In genomic region chr10:77738929-77739328, GRCm38 (mm10) we compare ENCODE assay signal across 39 mouse cellular contexts. TPM values are rescaled to one million over a fixed set of nuclear protein-coding genes. Genes with fewer than 3 reads are reported as not detected.
"Had no signal": no experiment of that assay in that cellular context is flagged by ENCODE, and none has a peak within 500 bp of the region (broad histone marks: within the 10 kb centered on the region; RNA-seq: fewer than 3 reads in every experiment).

No protein-coding gene starts in this region.

- H3K9me3 ChIP-seq: embryonic facial prominence, embryonic 13.5 days; embryonic facial prominence, embryonic 15.5 days; forebrain, embryonic 12.5 days; forebrain, embryonic 13.5 days; forebrain, embryonic 15.5 days had no signal

- DNase-seq: cerebellum, adult 9-11 months; cerebellum, postnatal 10 days; cerebellum, postnatal 14 days; cerebellum, postnatal 25 days; cerebellum, postnatal 36 days; embryo, embryonic 11 days; forebrain, postnatal 0 days; gastrocnemius, adult 2 months; gastrocnemius, postnatal 10 days; gastrocnemius, postnatal 14 days; gastrocnemius, postnatal 25 days; gastrocnemius, postnatal 36 days; heart, adult 11 months; heart, adult 18-20 months; heart, adult 2 months had no signal

- H3K4me2 ChIP-seq: embryonic facial prominence, embryonic 12.5 days; embryonic facial prominence, embryonic 13.5 days; embryonic facial prominence, embryonic 15.5 days; forebrain, embryonic 12.5 days; forebrain, embryonic 13.5 days; forebrain, embryonic 15.5 days had no signal

- H3K27me3 ChIP-seq: embryonic facial prominence, embryonic 12.5 days; embryonic facial prominence, embryonic 13.5 days; embryonic facial prominence, embryonic 15.5 days; forebrain, embryonic 12.5 days; forebrain, embryonic 13.5 days; forebrain, embryonic 15.5 days had no signal

- H3K4me1 ChIP-seq: embryonic facial prominence, embryonic 13.5 days; forebrain, embryonic 13.5 days; forebrain, embryonic 15.5 days had no signal

- H3K4me3 ChIP-seq: embryonic facial prominence, embryonic 10.5 days; embryonic facial prominence, embryonic 12.5 days; embryonic facial prominence, embryonic 13.5 days; embryonic facial prominence, embryonic 15.5 days; erythroblast, embryonic 14.5 days; forebrain, embryonic 10.5 days; forebrain, embryonic 12.5 days; forebrain, embryonic 13.5 days; forebrain, embryonic 15.5 days; gastrocnemius, adult 2 months; heart, adult 2 months; heart, embryonic 10.5 days had no signal

- H3K9ac ChIP-seq: embryonic facial prominence, embryonic 12.5 days; embryonic facial prominence, embryonic 13.5 days; embryonic facial prominence, embryonic 15.5 days; forebrain, embryonic 12.5 days; forebrain, embryonic 13.5 days; forebrain, embryonic 15.5 days; forebrain, postnatal 0 days had no signal

- H3K27ac ChIP-seq: embryonic facial prominence, embryonic 10.5 days; embryonic facial prominence, embryonic 12.5 days; embryonic facial prominence, embryonic 13.5 days; embryonic facial prominence, embryonic 15.5 days; forebrain, embryonic 10.5 days; forebrain, embryonic 12.5 days; forebrain, embryonic 13.5 days; forebrain, embryonic 15.5 days; gastrocnemius, adult 2 months; heart, adult 2 months; heart, embryonic 10.5 days had no signal

- H3K36me3 ChIP-seq: embryonic facial prominence, embryonic 10.5 days; embryonic facial prominence, embryonic 12.5 days; embryonic facial prominence, embryonic 13.5 days; embryonic facial prominence, embryonic 15.5 days; forebrain, embryonic 10.5 days; forebrain, embryonic 12.5 days; forebrain, embryonic 15.5 days; heart, embryonic 10.5 days had no signal

RNA-seq across cellular contexts. Expression of gene Gm18596, which starts 3.5 kb away (rescaled TPM):
- total RNA-seq: common myeloid progenitor, adult 5-6 weeks; forebrain, postnatal 0 days; gastrocnemius, adult 18-20 months; gastrocnemius, adult 2 months; gastrocnemius, adult 8-10 months; gastrocnemius, postnatal 10 days; gastrocnemius, postnatal 14 days; gastrocnemius, postnatal 25 days; gastrocnemius, postnatal 36 days; gastrocnemius, postnatal 4 days; granulocyte monocyte progenitor cell, adult 5-6 weeks; heart, adult 18-20 months; heart, adult 2 months; heart, adult 8-10 months had no signal
- polyA plus RNA-seq: cortical plate, adult 2 months; embryonic facial prominence, embryonic 10.5 days; embryonic facial prominence, embryonic 11.5 days; embryonic facial prominence, embryonic 12.5 days; embryonic facial prominence, embryonic 13.5 days; embryonic facial prominence, embryonic 14.5 days; erythroblast, embryonic 14.5 days; forebrain, embryonic 10.5 days; forebrain, embryonic 11.5 days; forebrain, embryonic 12.5 days; forebrain, embryonic 13.5 days; forebrain, embryonic 14.5 days; forebrain, embryonic 15.5 days; forebrain, embryonic 16.5 days; forebrain, postnatal 0 days; frontal cortex, adult 2 months; gonadal fat pad, adult 2 months; heart, adult 2 months; heart, embryonic 10.5 days had no signal

RNA-seq across cellular contexts. Expression of gene Gm9736, which starts 12.2 kb away (rescaled TPM):
- total RNA-seq: common myeloid progenitor, adult 5-6 weeks; forebrain, postnatal 0 days; gastrocnemius, adult 18-20 months; gastrocnemius, adult 2 months; gastrocnemius, adult 8-10 months; gastrocnemius, postnatal 10 days; gastrocnemius, postnatal 14 days; gastrocnemius, postnatal 25 days; gastrocnemius, postnatal 36 days; gastrocnemius, postnatal 4 days; granulocyte monocyte progenitor cell, adult 5-6 weeks; heart, adult 18-20 months; heart, adult 2 months; heart, adult 8-10 months had no signal
- polyA plus RNA-seq: cortical plate, adult 2 months; embryonic facial prominence, embryonic 10.5 days; embryonic facial prominence, embryonic 11.5 days; embryonic facial prominence, embryonic 12.5 days; embryonic facial prominence, embryonic 14.5 days; erythroblast, embryonic 14.5 days; forebrain, embryonic 10.5 days; forebrain, embryonic 11.5 days; forebrain, embryonic 12.5 days; forebrain, embryonic 13.5 days; forebrain, embryonic 14.5 days; forebrain, embryonic 15.5 days; forebrain, embryonic 16.5 days; forebrain, postnatal 0 days; frontal cortex, adult 2 months; gonadal fat pad, adult 2 months; heart, adult 2 months; heart, embryonic 10.5 days had no signal

RNA-seq across cellular contexts. Expression of gene Gm10100, which starts 12.6 kb away (rescaled TPM):
- total RNA-seq: common myeloid progenitor, adult 5-6 weeks; forebrain, postnatal 0 days; gastrocnemius, adult 18-20 months; gastrocnemius, adult 2 months; gastrocnemius, adult 8-10 months; gastrocnemius, postnatal 10 days; gastrocnemius, postnatal 14 days; gastrocnemius, postnatal 25 days; gastrocnemius, postnatal 36 days; gastrocnemius, postnatal 4 days; granulocyte monocyte progenitor cell, adult 5-6 weeks; heart, adult 18-20 months; heart, adult 2 months; heart, adult 8-10 months had no signal
- polyA plus RNA-seq: cortical plate, adult 2 months; embryonic facial prominence, embryonic 10.5 days; embryonic facial prominence, embryonic 11.5 days; embryonic facial prominence, embryonic 12.5 days; embryonic facial prominence, embryonic 13.5 days; embryonic facial prominence, embryonic 14.5 days; erythroblast, embryonic 14.5 days; forebrain, embryonic 10.5 days; forebrain, embryonic 11.5 days; forebrain, embryonic 12.5 days; forebrain, embryonic 13.5 days; forebrain, embryonic 14.5 days; forebrain, embryonic 15.5 days; forebrain, embryonic 16.5 days; forebrain, postnatal 0 days; frontal cortex, adult 2 months; gonadal fat pad, adult 2 months; heart, adult 2 months; heart, embryonic 10.5 days had no signal

RNA-seq across cellular contexts. Expression of gene Krtap12-1, which starts 18.5 kb away (rescaled TPM):
- total RNA-seq: common myeloid progenitor, adult 5-6 weeks; forebrain, postnatal 0 days; gastrocnemius, adult 18-20 months; gastrocnemius, adult 2 months; gastrocnemius, adult 8-10 months; gastrocnemius, postnatal 10 days; gastrocnemius, postnatal 14 days; gastrocnemius, postnatal 25 days; gastrocnemius, postnatal 36 days; gastrocnemius, postnatal 4 days; granulocyte monocyte progenitor cell, adult 5-6 weeks; heart, adult 18-20 months; heart, adult 2 months; heart, adult 8-10 months had no signal
- polyA plus RNA-seq: cortical plate, adult 2 months; embryonic facial prominence, embryonic 10.5 days; embryonic facial prominence, embryonic 11.5 days; embryonic facial prominence, embryonic 12.5 days; embryonic facial prominence, embryonic 13.5 days; embryonic facial prominence, embryonic 14.5 days; erythroblast, embryonic 14.5 days; forebrain, embryonic 10.5 days; forebrain, embryonic 11.5 days; forebrain, embryonic 12.5 days; forebrain, embryonic 13.5 days; forebrain, embryonic 14.5 days; forebrain, embryonic 15.5 days; forebrain, embryonic 16.5 days; forebrain, postnatal 0 days; frontal cortex, adult 2 months; gonadal fat pad, adult 2 months; heart, adult 2 months; heart, embryonic 10.5 days had no signal

RNA-seq across cellular contexts. Expression of gene Gm3233, which starts 20.6 kb away (rescaled TPM):
- total RNA-seq: common myeloid progenitor, adult 5-6 weeks; forebrain, postnatal 0 days; gastrocnemius, adult 18-20 months; gastrocnemius, adult 2 months; gastrocnemius, adult 8-10 months; gastrocnemius, postnatal 10 days; gastrocnemius, postnatal 14 days; gastrocnemius, postnatal 25 days; gastrocnemius, postnatal 36 days; gastrocnemius, postnatal 4 days; granulocyte monocyte progenitor cell, adult 5-6 weeks; heart, adult 18-20 months; heart, adult 2 months; heart, adult 8-10 months had no signal
- polyA plus RNA-seq: cortical plate, adult 2 months; embryonic facial prominence, embryonic 10.5 days; embryonic facial prominence, embryonic 11.5 days; embryonic facial prominence, embryonic 12.5 days; embryonic facial prominence, embryonic 13.5 days; embryonic facial prominence, embryonic 14.5 days; erythroblast, embryonic 14.5 days; forebrain, embryonic 10.5 days; forebrain, embryonic 11.5 days; forebrain, embryonic 12.5 days; forebrain, embryonic 13.5 days; forebrain, embryonic 14.5 days; forebrain, embryonic 15.5 days; forebrain, embryonic 16.5 days; forebrain, postnatal 0 days; frontal cortex, adult 2 months; gonadal fat pad, adult 2 months; heart, adult 2 months; heart, embryonic 10.5 days had no signal
